Mouse (Mus musculus) mesoderm, embryonic 11.5 days (tissue): ENCODE measurements around the gene Prdm1.

Source experiments
- DNase-seq: peaks from one replicate; pipeline ENCODE4 v3.0.0-alpha.2; 2012; ENCODE audit warnings: low read depth, low spot score

The Prdm1 gene

GRCm38 (mm10) chr10:44456757-44457595 is 71.3 kb downstream of the Prdm1 start:
- DNase-seq, result peak; percentile 58

- DNase-seq, result no peak
These were observed 73.5 kb downstream of the Prdm1 start for GRCm38 (mm10) chr10:44454753-44455152.

- DNase-seq, result no peak
These were observed 74.2 kb downstream of the Prdm1 start for GRCm38 (mm10) chr10:44454111-44454510.

GRCm38 (mm10) chr10:44450835-44451234 is 77.5 kb downstream of the Prdm1 start:
- DNase-seq, result no peak

- no peak for DNase-seq
These were observed 78.2 kb downstream of the Prdm1 start for GRCm38 (mm10) chr10:44450108-44450507.

- DNase-seq, result no peak
These were observed 78.6 kb downstream of the Prdm1 start for GRCm38 (mm10) chr10:44449666-44450065.

GRCm38 (mm10) chr10:44448165-44448564 is 80.1 kb downstream of the Prdm1 start:
- no peak for DNase-seq

GRCm38 (mm10) chr10:44447406-44448139 is 80.7 kb downstream of the Prdm1 start:
- no peak for DNase-seq

GRCm38 (mm10) chr10:44447001-44447400 is 81.3 kb downstream of the Prdm1 start:
- DNase-seq, result no peak

GRCm38 (mm10) chr10:44444415-44444814 is 83.9 kb downstream of the Prdm1 start:
- DNase-seq, result no peak

GRCm38 (mm10) chr10:44443696-44444095 is 84.6 kb downstream of the Prdm1 start:
- DNase-seq, result no peak

- DNase-seq, result no peak
These were observed 88.6 kb downstream of the Prdm1 start for GRCm38 (mm10) chr10:44439732-44440131.

GRCm38 (mm10) chr10:44437614-44438013 is 90.7 kb downstream of the Prdm1 start:
- DNase-seq, result no peak

- no peak for DNase-seq
These were observed 92.3 kb downstream of the Prdm1 start for GRCm38 (mm10) chr10:44435956-44436355.

GRCm38 (mm10) chr10:44434702-44435181 is 93.6 kb downstream of the Prdm1 start:
- no peak for DNase-seq

- no peak for DNase-seq
These were observed 96.1 kb downstream of the Prdm1 start for GRCm38 (mm10) chr10:44432235-44432634.

- no peak for DNase-seq
These were observed 96.6 kb downstream of the Prdm1 start for GRCm38 (mm10) chr10:44431689-44432088.

- no peak for DNase-seq
These were observed 99.0 kb downstream of the Prdm1 start for GRCm38 (mm10) chr10:44429177-44429888.

GRCm38 (mm10) chr10:44427891-44428361 is 100.4 kb downstream of the Prdm1 start:
- DNase-seq, result peak; percentile 40

- DNase-seq, result no peak
These were observed 100.9 kb downstream of the Prdm1 start for GRCm38 (mm10) chr10:44427426-44427825.

- no peak for DNase-seq
These were observed 103.3 kb downstream of the Prdm1 start for GRCm38 (mm10) chr10:44425013-44425412.

- DNase-seq, result no peak
These were observed 106.4 kb downstream of the Prdm1 start for GRCm38 (mm10) chr10:44421896-44422295.
